Mouse (Mus musculus) E14TG2a.4 (cell line): ENCODE measurements at regions not wholly inside any gene's neighbourhood (a gene's known extent, or its start where the extent isn't known, plus 50 kb on each side); places are given as distances from the start of the nearest gene placed in this dataset.

Experiments
- CTCF ChIP-seq: conservative IDR thresholded peaks from 2 replicates; pipeline ENCODE4 v1.5.1; 2014; ENCODE audit warnings: low read length
- POU5F1 ChIP-seq: IDR thresholded peaks from 2 replicates; pipeline ENCODE4 v1.6.1; 2014; ENCODE audit warnings: low read length, borderline replicate concordance

DNA sequence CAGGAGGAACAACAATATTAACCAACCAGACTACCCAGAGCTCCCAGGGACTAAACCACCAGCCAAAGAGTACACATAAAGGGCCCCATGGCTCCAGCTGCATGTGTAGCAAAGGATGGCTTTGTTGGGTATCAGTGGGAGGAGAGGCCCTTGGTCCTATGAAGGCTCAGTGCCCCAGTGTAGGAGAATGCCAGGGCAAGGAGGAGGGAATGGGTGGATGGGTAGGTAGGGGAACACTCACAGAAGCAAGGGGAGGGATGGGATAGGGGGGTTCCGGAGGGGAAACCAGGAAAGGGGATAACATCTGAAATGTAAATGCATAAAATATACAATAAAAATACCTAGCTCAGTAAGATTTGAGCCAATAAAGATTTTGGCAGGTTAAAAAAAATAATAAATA lies 86.4 kb upstream of the Gm34302 start:
- TF ChIP-seq POU5F1 (no peak), CTCF (no peak)
